Mouse (Mus musculus): ENCODE results near the gene Hbq1a. TPM values are rescaled to one million over a fixed set of nuclear protein-coding genes. Genes with fewer than 3 reads are reported as not detected.

Gene Hbq1a
- polyA plus RNA-seq, 1 experiment from 2014 or later = 0.45 TPM

DNA sequence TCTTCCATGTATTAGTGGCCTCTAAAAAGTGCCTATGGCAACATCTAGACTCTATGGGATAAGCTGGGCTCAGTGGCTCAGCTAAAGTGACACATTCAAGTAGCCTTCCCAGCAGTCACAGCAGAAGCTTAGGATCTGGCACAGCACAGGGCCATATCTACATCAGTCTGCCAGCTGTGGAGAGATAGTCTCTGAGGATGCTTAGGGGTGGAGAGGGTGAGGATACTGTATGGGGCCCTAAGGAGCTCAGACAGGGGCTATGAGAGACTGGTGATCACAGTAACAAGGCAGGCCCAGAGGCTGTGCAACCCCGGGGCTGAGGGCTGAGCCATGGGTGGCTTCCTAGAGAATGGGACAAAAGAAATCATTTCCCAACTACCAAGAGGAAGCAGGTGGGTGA is 7.1 kb downstream of the Hbq1a start:
- no peak overlapping the region for H3K4me3 ChIP-seq (ENCODE audit: low read depth, low read length)
- ATAC-seq (ENCODE audit: insufficient read depth) = no peak
- no peaks in the 10 kb centered on the region for H3K36me3 ChIP-seq (ENCODE audit: insufficient read depth)
- H3K4me2 ChIP-seq = no peak overlapping the region
- 86% methylated on average over 1 of the region's 1 CpGs for WGBS
- no peaks in the 10 kb centered on the region; the same call in 1 of the 2 replicates for H3K4me1 ChIP-seq (ENCODE audit: insufficient read depth)
- no peaks in the 10 kb centered on the region for H3K9me3 ChIP-seq (ENCODE audit: low read depth, low read length)
- H3K27ac ChIP-seq (ENCODE audit: low read depth) = no peak overlapping the region
- DNase-seq = no peak
- H3K27me3 ChIP-seq (ENCODE audit: insufficient read depth, low read length) = no peaks in the 10 kb centered on the region
- no peak for TF ChIP-seq CTCF (IDR thresholded peaks at IDR 0.05; ENCODE audit: low read depth)
- no peak overlapping the region for H3K9ac ChIP-seq

DNA sequence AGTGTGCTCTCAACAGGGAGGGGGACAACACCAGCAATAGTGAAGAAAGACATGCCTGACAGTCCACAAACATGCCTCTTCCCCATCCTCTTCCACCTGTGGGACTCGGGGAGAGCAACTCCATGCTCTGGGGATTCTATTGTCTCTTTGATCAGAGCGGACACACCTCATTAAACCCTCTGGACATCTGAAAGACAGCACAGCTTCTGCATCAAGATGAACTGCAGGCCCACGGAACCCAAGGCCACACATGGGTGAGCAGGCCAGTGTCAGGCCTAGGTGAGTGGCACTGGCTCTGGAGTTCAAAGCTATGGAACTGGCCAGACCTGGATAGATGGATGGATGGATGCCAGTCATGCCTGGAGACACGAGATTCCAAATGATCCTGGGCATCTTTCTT is 9.6 kb downstream of the Hbq1a start:
- no peak overlapping the region for H3K4me3 ChIP-seq (ENCODE audit: low read depth, low read length)
- H3K4me1 ChIP-seq (ENCODE audit: insufficient read depth) = no peaks in the 10 kb centered on the region; the same call in 1 of the 2 replicates
- no peak overlapping the region for H3K9ac ChIP-seq
- H3K4me2 ChIP-seq = no peak overlapping the region
- ATAC-seq (ENCODE audit: insufficient read depth) (no peak), DNase-seq (no peak)
- no peak for TF ChIP-seq CTCF (IDR thresholded peaks at IDR 0.05; ENCODE audit: low read depth)
- H3K9me3 ChIP-seq (ENCODE audit: low read depth, low read length) = no peaks in the 10 kb centered on the region
- WGBS = 60% methylated on average over 4 of the region's 4 CpGs
- no peak overlapping the region for H3K27ac ChIP-seq (ENCODE audit: low read depth)
- no peaks in the 10 kb centered on the region for H3K36me3 ChIP-seq (ENCODE audit: insufficient read depth)
- no peaks in the 10 kb centered on the region for H3K27me3 ChIP-seq (ENCODE audit: insufficient read depth, low read length)

DNA sequence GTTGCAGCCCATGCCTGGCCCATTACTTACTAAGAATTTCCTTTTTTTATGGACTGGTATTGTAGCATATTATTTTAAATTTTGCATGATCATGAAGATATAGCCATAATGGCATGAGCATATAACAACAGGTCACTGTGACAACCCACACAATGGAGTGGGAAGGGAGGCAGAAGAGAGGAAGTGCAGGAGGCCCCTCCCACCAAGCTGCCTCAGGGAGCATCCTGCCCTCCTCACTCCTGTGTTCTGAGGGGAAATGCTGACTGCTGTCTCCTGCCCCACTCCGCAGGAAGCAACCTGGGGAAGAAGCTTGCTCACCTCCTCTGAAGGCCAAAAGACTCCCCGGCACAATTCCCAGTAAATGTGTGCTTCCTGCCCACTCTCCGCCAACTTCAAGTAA is 10.1 kb downstream of the Hbq1a start:
- no peaks in the 10 kb centered on the region for H3K36me3 ChIP-seq (ENCODE audit: insufficient read depth)

DNA sequence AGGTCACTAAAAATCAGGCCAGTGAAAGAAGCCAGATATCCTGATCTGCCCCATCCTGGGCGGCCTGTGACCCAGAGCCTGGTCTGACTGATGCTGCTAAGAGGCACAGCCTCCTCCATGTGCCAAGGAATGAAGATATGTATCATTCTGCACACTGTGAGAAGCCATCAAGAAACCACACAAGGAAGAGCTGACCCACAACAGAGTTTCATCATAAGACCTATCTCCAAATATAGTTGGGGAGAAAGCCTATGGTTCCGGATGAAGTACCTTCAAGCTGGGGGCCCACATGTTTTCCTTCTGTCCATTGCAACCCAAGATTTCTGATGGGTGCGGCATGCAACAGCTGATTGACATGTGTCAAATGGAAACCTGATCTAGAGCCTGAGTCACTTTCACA is 16.1 kb downstream of the Hbq1a start:
- DNase-seq (no peak), ATAC-seq (ENCODE audit: insufficient read depth) (no peak)
- no peak overlapping the region for H3K4me3 ChIP-seq (ENCODE audit: low read depth, low read length)
- no peaks in the 10 kb centered on the region for H3K4me1 ChIP-seq (ENCODE audit: insufficient read depth)
- no peak overlapping the region for H3K4me2 ChIP-seq
- H3K36me3 ChIP-seq (ENCODE audit: insufficient read depth) = no peaks in the 10 kb centered on the region
- no peak for TF ChIP-seq CTCF (IDR thresholded peaks at IDR 0.05; ENCODE audit: low read depth)
- no peak overlapping the region for H3K9ac ChIP-seq
- 75% methylated on average over 3 of the region's 3 CpGs for WGBS
- H3K27ac ChIP-seq (ENCODE audit: low read depth) = no peak overlapping the region
- no peaks in the 10 kb centered on the region for H3K27me3 ChIP-seq (ENCODE audit: insufficient read depth, low read length)
- H3K9me3 ChIP-seq (ENCODE audit: low read depth, low read length) = no peaks in the 10 kb centered on the region

More for the DNA sequence above, 10.1 kb downstream of the Hbq1a start:
- no peaks in the 10 kb centered on the region for H3K9me3 ChIP-seq (ENCODE audit: low read depth, low read length)
- TF ChIP-seq CTCF (IDR thresholded peaks at IDR 0.05; ENCODE audit: low read depth) = no peak
- no peak overlapping the region for H3K9ac ChIP-seq
- no peak overlapping the region for H3K4me2 ChIP-seq
- H3K27me3 ChIP-seq (ENCODE audit: insufficient read depth, low read length) = no peaks in the 10 kb centered on the region
- no peak overlapping the region for H3K4me3 ChIP-seq (ENCODE audit: low read depth, low read length)
- H3K27ac ChIP-seq (ENCODE audit: low read depth) = no peak overlapping the region
- DNase-seq (no peak), ATAC-seq (ENCODE audit: insufficient read depth) (no peak)
- no peaks in the 10 kb centered on the region; the same call in 1 of the 2 replicates for H3K4me1 ChIP-seq (ENCODE audit: insufficient read depth)
- 69% methylated on average over 3 of the region's 3 CpGs for WGBS

DNA sequence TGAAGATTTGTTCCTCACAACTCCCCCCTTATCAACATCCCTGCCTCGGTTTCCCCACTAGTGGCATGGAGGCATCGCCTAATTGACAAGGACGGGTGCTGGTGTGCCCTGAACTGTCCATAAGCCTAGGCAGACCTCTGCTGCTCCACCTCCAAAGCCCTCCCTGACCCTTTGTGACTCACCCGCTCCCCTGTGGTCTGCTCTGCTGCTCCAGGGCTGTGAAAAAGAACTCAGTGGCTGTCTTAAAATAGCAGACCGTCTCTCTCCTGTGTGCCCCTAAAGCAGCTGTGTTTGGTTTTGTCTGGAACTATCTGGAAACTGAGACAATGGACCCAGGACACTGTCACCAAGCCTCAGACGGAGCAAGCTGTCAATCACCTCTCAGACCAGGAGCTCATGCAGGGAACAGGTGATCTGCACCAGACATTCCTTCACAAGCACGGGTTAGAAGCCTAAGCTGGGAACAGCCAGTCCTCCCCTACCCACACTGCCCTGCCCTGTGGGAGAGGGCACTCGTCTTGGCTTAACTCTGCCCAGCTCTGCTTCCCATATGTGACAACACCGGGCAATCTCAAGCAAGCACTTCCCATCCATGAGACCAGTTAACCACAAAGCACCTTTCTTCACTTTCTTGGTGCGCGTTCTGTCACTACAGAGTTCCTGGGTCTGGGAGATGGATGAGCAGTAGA is 20.8 kb downstream of the Hbq1a start:
- Histone ChIP-seq H3K27me3 (ENCODE audit: insufficient read depth, low read length) (no peaks in the 10 kb centered on the region), H3K9me3 (ENCODE audit: low read depth, low read length) (no peaks in the 10 kb centered on the region), H3K9ac (no peak overlapping the region), H3K4me1 (ENCODE audit: insufficient read depth) (no peaks in the 10 kb centered on the region), H3K4me2 (no peak overlapping the region), H3K27ac (ENCODE audit: low read depth) (no peak overlapping the region), H3K36me3 (ENCODE audit: insufficient read depth) (no peaks in the 10 kb centered on the region), H3K4me3 (ENCODE audit: low read depth, low read length) (no peak overlapping the region)
- ATAC-seq (ENCODE audit: insufficient read depth) (0 out of 2 replicates have a peak, but pooled peaks have one; percentile 2), DNase-seq (no peak)
- WGBS = 60% methylated on average over 11 of the region's 11 CpGs
- no peak for TF ChIP-seq CTCF (IDR thresholded peaks at IDR 0.05; ENCODE audit: low read depth)

DNA sequence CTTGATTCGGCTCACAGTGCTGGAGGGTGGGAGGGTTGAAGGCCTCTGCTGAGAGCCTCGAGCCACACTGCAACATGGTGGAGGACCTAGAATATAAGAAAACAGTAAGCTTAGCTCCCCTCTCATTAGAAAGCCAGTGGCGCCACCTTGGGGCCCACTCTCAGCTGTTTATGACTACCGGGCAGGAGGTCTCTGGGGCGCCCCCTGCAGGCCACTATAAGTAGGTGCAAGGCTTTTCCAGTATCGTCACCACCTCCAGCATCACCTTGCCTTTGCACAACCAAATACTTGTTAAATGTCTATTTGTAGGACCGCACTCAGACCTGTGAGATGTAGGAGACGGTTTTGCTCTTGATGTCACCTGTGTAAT is 21.3 kb downstream of the Hbq1a start:
- DNase-seq (peak; percentile 80), ATAC-seq (ENCODE audit: insufficient read depth) (peak; percentile 31; the same call in 1 of the 2 replicates)
- Histone ChIP-seq H3K36me3 (ENCODE audit: insufficient read depth) (no peaks in the 10 kb centered on the region), H3K9me3 (ENCODE audit: low read depth, low read length) (no peaks in the 10 kb centered on the region), H3K9ac (no peak overlapping the region), H3K4me3 (ENCODE audit: low read depth, low read length) (no peak overlapping the region), H3K27ac (ENCODE audit: low read depth) (no peak overlapping the region), H3K27me3 (ENCODE audit: insufficient read depth, low read length) (no peaks in the 10 kb centered on the region), H3K4me1 (ENCODE audit: insufficient read depth) (no peaks in the 10 kb centered on the region), H3K4me2 (no peak overlapping the region)
- 31% methylated on average over 8 of the region's 8 CpGs for WGBS
- peak; percentile 80 for TF ChIP-seq CTCF (IDR thresholded peaks at IDR 0.05; ENCODE audit: low read depth)

DNA sequence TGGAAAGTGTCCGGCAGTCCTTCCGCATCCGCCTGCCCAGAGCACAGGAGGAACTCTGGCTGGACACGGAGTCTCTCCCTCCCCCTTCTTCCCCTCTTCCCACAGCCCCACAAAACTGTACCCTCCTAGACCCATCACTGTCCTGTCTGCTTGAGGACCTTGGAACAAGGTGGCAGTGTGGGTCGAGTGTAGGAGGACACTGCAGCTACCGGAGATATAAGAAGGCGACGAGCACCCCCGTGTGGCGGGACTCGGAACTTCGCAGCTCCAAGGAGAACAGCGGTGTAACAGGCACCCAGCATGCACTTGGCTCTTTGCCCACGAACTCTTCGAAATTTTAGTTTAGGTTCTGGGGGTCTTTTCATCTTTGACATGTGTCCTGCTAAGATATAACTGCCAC is 24.7 kb downstream of the Hbq1a start:
- peak; percentile 87 for ATAC-seq (ENCODE audit: insufficient read depth)

More for the DNA sequence above, 24.7 kb downstream of the Hbq1a start:
- H3K27me3 ChIP-seq (ENCODE audit: insufficient read depth, low read length) = no peaks in the 10 kb centered on the region
- peak; percentile 94 for TF ChIP-seq CTCF (IDR thresholded peaks at IDR 0.05; ENCODE audit: low read depth)
- no peaks in the 10 kb centered on the region for H3K36me3 ChIP-seq (ENCODE audit: insufficient read depth)
- H3K4me2 ChIP-seq = peak overlapping the region; percentile 48
- no peaks in the 10 kb centered on the region for H3K9me3 ChIP-seq (ENCODE audit: low read depth, low read length)
- H3K27ac ChIP-seq (ENCODE audit: low read depth) = no peak overlapping the region
- no peak overlapping the region; the same call in 1 of the 2 replicates for H3K9ac ChIP-seq
- 10% methylated on average over 15 of the region's 15 CpGs for WGBS
- H3K4me1 ChIP-seq (ENCODE audit: insufficient read depth) = no peaks in the 10 kb centered on the region
- H3K4me3 ChIP-seq (ENCODE audit: low read depth, low read length) = no peak overlapping the region
- DNase-seq = peak; percentile 96

Data from lung, embryonic 14.5 days (tissue).